Mouse (Mus musculus): ENCODE results near the gene Tmem41a.

- no peak for TF ChIP-seq CTCF (IDR thresholded peaks at IDR 0.05; ENCODE audit: extremely low read depth, insufficient read depth, insufficient read length, insufficient replicate concordance)
- TF ChIP-seq POLR2A (IDR thresholded peaks at IDR 0.05; ENCODE audit: low read depth, low read length), result no peak
Measured at GRCm38 (mm10) chr16:21955591-21955990, 8.2 kb upstream of the Tmem41a start.
